Mouse (Mus musculus) cerebellum, adult 2 months (tissue): Measurements from ENCODE around the gene Garnl3. TPM values are rescaled to one million over a fixed set of nuclear protein-coding genes. Genes with fewer than 3 reads are reported as not detected.
"Not testable (repeated sequence)": the region's sequence is repeated elsewhere in the genome, so short reads cannot be mapped to it uniquely, and the experiment has no call there.

ENCODE experiments used
- DNase-seq, 2 experiments: peaks; one replicate each; pipeline ENCODE4 v3.0.0; 2021
- H3K27ac ChIP-seq: fragments of 200-500 bp; 2 replicates; pipeline ENCODE4 v1.5.1; 2012; ENCODE audit warnings: low read length, control low read depth, inconsistent platforms; ENCODE audit not compliant: insufficient read depth
- H3K27me3 ChIP-seq: fragments of 200-500 bp; 2 replicates; pipeline ENCODE4 v1.6.1; 2012; ENCODE audit warnings: inconsistent platforms, mild to moderate bottlenecking, low read length, moderate library complexity; ENCODE audit not compliant: control insufficient read depth, insufficient read depth
- H3K4me1 ChIP-seq: fragments of 200-500 bp; 2 replicates; pipeline ENCODE4 v1.6.1; 2011; ENCODE audit warnings: low read length; ENCODE audit not compliant: control insufficient read depth, insufficient read depth
- H3K4me3 ChIP-seq: fragments of 200-500 bp; replicated peaks from 2 replicates; pipeline ENCODE3; 2011; ENCODE audit warnings: mild to moderate bottlenecking, low read depth, low read length, control low read depth; ENCODE audit not compliant: insufficient read depth
- CTCF ChIP-seq: fragments of 200-500 bp; IDR thresholded peaks from 2 replicates; pipeline ENCODE4 v1.5.1; 2011; ENCODE audit warnings: low read depth, mild to moderate bottlenecking, control low read depth, low read length, moderate library complexity, borderline replicate concordance; ENCODE audit not compliant: insufficient read depth
- POLR2A ChIP-seq: fragments of 200-500 bp; IDR thresholded peaks from 2 replicates; pipeline ENCODE4 v1.6.1; 2011; ENCODE audit warnings: low read length, control low read depth, borderline replicate concordance; ENCODE audit not compliant: insufficient read depth
- WGBS: fragments of 180-500 bp; shearing (Covaris S2); methylation state at CpG from one replicate; pipeline ENCODE4 v1.1.7; 2018; 5-methylcytosine and 5-hydroxymethylcytosine counted together
- polyA plus RNA-seq: library from polyadenylated mRNA; depleted of rRNA; stranded (reverse); fragments of >200 nt; gene quantifications from 2 replicates; pipeline ENCODE4 v1.2.3, GENCODE M21; 2012

Garnl3 gene
- polyA plus RNA-seq, 1 experiment: 120 TPM

DNA sequence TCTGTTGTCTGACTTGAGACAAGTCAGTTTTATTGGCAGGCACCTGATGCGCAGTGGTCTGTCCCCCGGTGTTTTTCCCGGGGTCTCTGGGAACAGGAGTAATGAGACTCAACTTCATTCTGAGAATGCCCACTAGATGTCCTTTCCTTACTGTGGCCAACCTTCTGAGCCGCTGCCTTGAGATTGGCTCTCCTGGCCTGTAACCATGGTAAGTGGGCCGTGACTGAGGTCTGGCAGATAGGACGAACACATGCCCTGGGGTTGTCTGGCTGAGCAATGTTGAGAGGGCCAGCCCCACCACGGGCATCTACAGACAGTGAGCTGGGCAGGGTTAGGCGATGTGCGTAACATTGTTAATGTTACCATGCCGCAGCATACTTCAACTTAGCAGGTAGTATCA is 106.9 kb downstream of the Garnl3 start:
- 44% methylated on average over 10 of the region's 10 CpGs for WGBS
- no peak for TF ChIP-seq POLR2A
- no peak for TF ChIP-seq CTCF
- Histone ChIP-seq H3K4me3 (no peak overlapping the region), H3K4me1 (peaks cover 13% of the 10 kb centered on the region; the same call in 1 of the 2 replicates), H3K27ac (no peak overlapping the region), H3K27me3 (no peaks in the 10 kb centered on the region)
- no peak for DNase-seq

DNA sequence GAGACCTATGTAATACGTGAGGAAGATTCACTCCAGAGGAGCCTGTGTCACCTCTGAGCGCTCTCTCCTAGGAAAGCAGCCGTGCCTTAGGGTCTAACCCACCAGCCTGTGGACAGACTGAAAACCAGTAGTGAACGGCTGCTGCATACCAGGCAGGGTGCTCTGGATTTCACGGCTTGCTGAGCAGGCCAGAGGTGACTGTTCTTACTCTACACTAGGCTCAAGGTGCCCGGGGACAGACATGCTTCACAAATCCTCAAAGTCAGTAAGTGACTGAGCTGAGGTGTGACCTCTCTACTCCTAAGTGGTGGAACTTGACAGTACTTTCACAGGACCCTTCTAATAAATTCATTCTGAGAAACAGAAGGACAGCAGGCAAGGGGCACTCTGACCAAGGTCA is 108.6 kb downstream of the Garnl3 start:
- no peak overlapping the region for H3K4me3 ChIP-seq
- WGBS: 87% methylated on average over 6 of the region's 6 CpGs
- H3K27me3 ChIP-seq: no peaks in the 10 kb centered on the region
- TF ChIP-seq POLR2A (no peak), CTCF (no peak)
- DNase-seq: no peak
- H3K27ac ChIP-seq: no peak overlapping the region
- peaks cover 13% of the 10 kb centered on the region; the same call in 1 of the 2 replicates for H3K4me1 ChIP-seq

DNA sequence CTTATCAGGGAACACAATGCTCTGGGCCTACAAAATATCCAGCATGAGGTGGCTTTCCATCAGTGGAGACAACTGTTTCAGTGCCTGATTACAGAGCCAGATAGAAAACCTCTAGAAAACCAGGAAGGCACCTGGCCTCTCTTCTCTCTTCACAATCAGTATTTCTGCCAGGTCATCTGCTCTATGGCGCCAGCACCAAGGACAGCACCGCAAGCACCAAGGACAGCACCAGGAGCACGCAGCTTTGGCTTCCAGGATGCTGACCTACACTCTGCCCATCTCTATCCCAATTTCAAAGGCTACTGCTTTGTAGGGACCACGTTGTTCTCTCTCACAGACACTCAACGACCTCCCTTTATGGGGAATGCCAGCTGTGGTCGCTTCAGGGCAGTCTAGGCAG is 113.4 kb downstream of the Garnl3 start:
- H3K4me3 ChIP-seq: no peak overlapping the region
- H3K27me3 ChIP-seq: no peaks in the 10 kb centered on the region
- no peak for DNase-seq
- TF ChIP-seq CTCF (no peak), POLR2A (no peak)
- 68% methylated on average over 6 of the region's 6 CpGs for WGBS
- peaks cover 30% of the 10 kb centered on the region; the same call in 1 of the 2 replicates for H3K4me1 ChIP-seq
- no peak overlapping the region for H3K27ac ChIP-seq

DNA sequence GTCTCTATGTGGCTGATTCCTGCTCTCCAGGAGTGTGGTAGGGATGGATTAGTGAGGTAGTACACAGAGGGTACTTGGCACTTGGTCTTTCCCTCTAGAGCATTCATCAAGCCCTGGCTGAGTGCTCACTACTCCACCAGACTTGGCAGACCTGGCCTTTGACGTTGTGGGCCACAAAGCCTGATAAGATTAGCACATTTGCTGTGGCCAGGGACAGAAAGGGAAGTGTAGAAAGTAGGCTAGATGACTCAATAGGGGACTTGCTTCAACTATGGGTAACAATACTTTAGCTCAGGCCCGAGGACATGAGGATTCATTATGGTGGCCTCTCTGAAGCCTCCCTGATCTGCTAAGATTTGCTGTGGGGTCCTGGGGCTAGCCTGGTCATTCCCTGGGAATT is 114.3 kb downstream of the Garnl3 start:
- DNase-seq: peak in 1 of 2 experiments; percentile 49
- Histone ChIP-seq H3K27ac (no peak overlapping the region; the same call in 1 of the 2 replicates), H3K4me1 (peaks cover 30% of the 10 kb centered on the region; the same call in 1 of the 2 replicates), H3K4me3 (no peak overlapping the region), H3K27me3 (no peaks in the 10 kb centered on the region)
- 46% methylated on average over 2 of the region's 2 CpGs for WGBS
- TF ChIP-seq POLR2A: no peak
- TF ChIP-seq CTCF: no peak

DNA sequence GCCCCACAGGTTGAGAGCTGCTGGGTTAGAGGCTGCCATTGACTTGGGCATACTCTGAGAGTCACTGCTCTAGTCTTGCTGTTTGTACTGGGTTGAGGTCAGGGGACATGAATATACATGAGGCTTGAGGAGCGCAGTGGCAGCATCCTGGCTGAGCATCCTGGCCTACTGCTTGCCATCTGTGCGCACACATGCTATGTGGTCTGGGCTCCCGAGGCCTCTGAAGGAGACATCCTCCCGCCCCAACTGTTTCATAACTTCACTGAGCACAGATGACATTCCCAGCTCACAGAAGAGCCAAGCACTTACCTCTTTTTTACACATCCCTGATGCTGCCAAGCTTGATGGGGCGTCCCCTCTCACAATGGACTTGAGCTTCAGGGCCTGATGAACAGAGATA is 116.6 kb downstream of the Garnl3 start:
- 6% methylated on average over 5 of the region's 5 CpGs for WGBS
- Histone ChIP-seq H3K27ac (peak overlapping the region; percentile 88), H3K4me1 (peaks cover 24% of the 10 kb centered on the region; the same call in 1 of the 2 replicates), H3K27me3 (no peaks in the 10 kb centered on the region), H3K4me3 (no peak overlapping the region)
- TF ChIP-seq CTCF (no peak), POLR2A (no peak; the same call in 1 of the 2 replicates)
- DNase-seq: peak; percentile 92 to 97

DNA sequence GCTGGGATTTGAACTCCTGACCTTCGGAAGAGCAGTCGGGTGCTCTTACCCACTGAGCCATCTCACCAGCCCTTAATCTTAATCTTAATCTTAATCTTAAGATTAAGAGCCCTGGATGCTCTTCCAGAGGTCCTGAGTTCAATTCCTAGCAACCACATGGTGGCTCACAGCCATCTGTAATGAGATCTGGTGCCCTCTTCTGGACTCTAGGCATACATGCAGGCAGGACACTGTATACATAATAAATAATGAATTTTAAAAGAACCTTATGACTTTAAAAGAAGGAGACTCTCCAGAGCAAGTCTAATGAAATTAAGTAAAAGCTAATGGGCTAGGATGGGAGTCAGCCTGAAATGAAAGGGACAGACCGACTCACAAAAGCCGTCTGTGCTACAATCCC is 122.4 kb downstream of the Garnl3 start:
- not testable (repeated sequence) for H3K27me3 ChIP-seq, DNase-seq, H3K27ac ChIP-seq, H3K4me3 ChIP-seq
- 96% methylated on average over 4 of the region's 4 CpGs for WGBS
- peaks cover 19% of the 10 kb centered on the region for H3K4me1 ChIP-seq

DNA sequence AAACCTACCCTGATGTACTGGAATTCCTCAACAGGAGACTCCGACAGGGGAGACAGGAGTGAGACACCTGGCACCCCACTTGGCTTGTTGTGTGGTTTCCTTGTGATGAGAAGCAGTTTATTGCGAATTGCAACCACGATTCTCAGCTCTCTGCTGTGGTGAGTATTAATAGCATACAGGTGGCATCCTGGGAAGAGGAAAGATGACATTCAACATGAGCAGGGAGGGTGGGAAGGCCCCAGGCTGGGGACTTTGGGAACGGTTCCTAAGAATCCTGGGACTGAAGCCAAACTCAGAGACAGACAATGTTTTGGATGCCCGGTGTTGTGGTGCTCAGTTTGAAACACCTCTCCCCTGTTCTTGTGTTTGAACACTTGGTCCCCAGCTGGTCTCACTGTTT is 126.4 kb downstream of the Garnl3 start:
- Histone ChIP-seq H3K27ac (peak overlapping the region; percentile 65), H3K4me3 (no peak overlapping the region), H3K4me1 (peaks cover 21% of the 10 kb centered on the region), H3K27me3 (no peaks in the 10 kb centered on the region)
- TF ChIP-seq POLR2A: no peak
- 8% methylated on average over 5 of the region's 5 CpGs for WGBS
- DNase-seq: peak; percentile 76 to 90

DNA sequence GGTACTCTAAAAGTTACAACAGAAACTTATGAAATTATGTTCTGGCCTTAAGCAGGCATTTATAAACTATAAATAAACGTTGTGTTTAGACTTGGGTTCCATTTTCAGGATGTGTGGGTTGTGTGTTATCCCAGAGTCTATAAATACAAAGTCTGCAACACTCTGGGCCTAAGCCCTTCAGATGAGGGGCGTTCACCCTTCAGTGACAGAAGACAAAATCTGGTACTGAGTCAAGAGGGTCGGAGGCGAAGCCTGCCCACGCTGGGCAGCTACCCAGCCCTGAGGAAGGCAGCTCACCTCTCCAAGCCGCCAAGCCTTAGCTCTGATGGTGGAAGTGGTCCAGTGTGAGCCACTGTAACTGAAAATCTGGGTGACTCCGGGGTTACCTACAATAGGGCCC is 129.3 kb downstream of the Garnl3 start:
- Histone ChIP-seq H3K4me1 (peaks cover 26% of the 10 kb centered on the region), H3K4me3 (no peak overlapping the region), H3K27ac (no peak overlapping the region), H3K27me3 (no peaks in the 10 kb centered on the region)
- no peak for TF ChIP-seq CTCF
- no peak for DNase-seq
- WGBS: 77% methylated on average over 7 of the region's 7 CpGs
